Mouse (Mus musculus): ENCODE measurements at regions not wholly inside any gene's neighbourhood (a gene's known extent, or its start where the extent isn't known, plus 50 kb on each side); places are given as distances from the start of the nearest gene placed in this dataset.

GRCm38 (mm10) chr10:119100511-119100910 lies 139.3 kb downstream of the Cand1 start:
- TF ChIP-seq GATA1 (IDR thresholded peaks at IDR 0.05; ENCODE audit: low read depth, low read length) (no peak), CHD1 (IDR thresholded peaks at IDR 0.05; ENCODE audit: low read depth, low read length) (no peak), CTCF (IDR thresholded peaks at IDR 0.05 in 2 of 3, conservative IDR thresholded peaks at IDR 0.05 in 1 of 3; ENCODE audit: control insufficient read depth in 1 of 3, insufficient read depth in 1 of 3, low read depth in 2 of 3, low read length in 3 of 3, poor library complexity in 1 of 3, severe bottlenecking in 1 of 3) (no peak), ELF1 (IDR thresholded peaks at IDR 0.05; ENCODE audit: low read depth, low read length) (no peak), UBTF (IDR thresholded peaks at IDR 0.05; ENCODE audit: borderline replicate concordance, insufficient read depth, low read depth, low read length) (no peak), SMC3 (IDR thresholded peaks at IDR 0.05; ENCODE audit: low read depth, low read length) (no peak), USF1 (IDR thresholded peaks at IDR 0.05; ENCODE audit: low read depth, low read length) (no peak), POLR2A (IDR thresholded peaks at IDR 0.05; ENCODE audit: control insufficient read depth in 1 of 2, insufficient read depth in 1 of 2, low read depth in 1 of 2, low read length in 2 of 2, poor library complexity in 1 of 2) (no peak)
